Mouse (Mus musculus) midbrain, embryonic 10.5 days (tissue): ENCODE data around the gene Mob3b. TPM values are rescaled to one million over a fixed set of nuclear protein-coding genes. Genes with fewer than 3 reads are reported as not detected.
A peak's percentile ranks its signal among the peaks of the same experiment; 100 is the strongest.

Experiments used
- DNase-seq: peaks from one replicate; pipeline ENCODE4 v3.0.0-alpha.2; 2017; ENCODE audit warnings: low spot score
- H3K27ac ChIP-seq: fragments of 300-500 bp; sonication (generic); replicated peaks from 2 replicates; pipeline ENCODE4 v1.5.1; 2016; ENCODE audit warnings: mild to moderate bottlenecking
- H3K27me3 ChIP-seq: fragments of 300-500 bp; sonication (generic); 2 replicates; pipeline ENCODE4 v1.6.1; 2016; ENCODE audit warnings: low read depth, mild to moderate bottlenecking; ENCODE audit not compliant: poor library complexity, severe bottlenecking
- H3K36me3 ChIP-seq: fragments of 300-500 bp; sonication (generic); 2 replicates; pipeline ENCODE4 v1.6.1; 2016; ENCODE audit warnings: mild to moderate bottlenecking, moderate library complexity
- H3K4me1 ChIP-seq: fragments of 300-500 bp; sonication (generic); 2 replicates; pipeline ENCODE4 v1.6.1; 2016
- H3K4me3 ChIP-seq: fragments of 300-500 bp; sonication (generic); 2 replicates; pipeline ENCODE4 v1.5.1; 2016; ENCODE audit warnings: mild to moderate bottlenecking, moderate library complexity
- H3K9me3 ChIP-seq: fragments of 300-500 bp; sonication (generic); replicated peaks from 2 replicates; pipeline ENCODE4 v1.6.1; 2016; ENCODE audit warnings: mild to moderate bottlenecking
- WGBS: fragments of 180-500 bp; shearing (Covaris S2); methylation state at CpG from one replicate; pipeline ENCODE4 v1.1.7; 2016; 5-methylcytosine and 5-hydroxymethylcytosine counted together
- polyA plus RNA-seq: library from polyadenylated mRNA; unstranded; fragments of >200 nt; fragmentation: Nextera tagmentation; extraction: Ambion mirVana; gene quantifications from 2 replicates; pipeline ENCODE4 v1.2.1, GENCODE M21; 2016

The Mob3b gene
- polyA plus RNA-seq, 1 experiment from 2014 or later = 19.8 TPM

DNA sequence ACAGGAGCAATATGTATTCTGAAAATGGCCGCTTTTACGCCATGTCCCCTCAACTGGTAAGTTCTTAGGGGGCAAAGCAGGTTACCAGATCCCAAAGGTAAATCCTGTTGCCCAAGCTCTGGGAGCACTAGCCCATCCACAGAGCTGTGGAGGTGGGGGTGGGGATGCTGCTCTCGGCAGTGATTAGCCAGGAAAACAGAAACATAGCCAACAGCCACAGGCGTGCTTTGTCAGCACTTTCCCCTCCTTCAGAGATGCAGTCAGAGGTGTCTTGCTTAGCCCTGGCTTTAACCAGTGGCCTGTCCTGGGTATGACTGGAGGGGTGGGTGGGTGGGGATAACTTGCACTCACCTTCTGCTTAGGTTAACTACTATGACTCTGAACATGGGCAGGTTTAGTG lies 91.1 kb downstream of the Mob3b start:
- Histone ChIP-seq H3K4me3 (no peak overlapping the region), H3K4me1 (peaks cover 27% of the 10 kb centered on the region), H3K27ac (no peak overlapping the region), H3K36me3 (no peaks in the 10 kb centered on the region), H3K27me3 (no peaks in the 10 kb centered on the region), H3K9me3 (no peaks in the 10 kb centered on the region)
- no peak for DNase-seq
- 71% methylated on average over 4 of the region's 4 CpGs for WGBS

DNA sequence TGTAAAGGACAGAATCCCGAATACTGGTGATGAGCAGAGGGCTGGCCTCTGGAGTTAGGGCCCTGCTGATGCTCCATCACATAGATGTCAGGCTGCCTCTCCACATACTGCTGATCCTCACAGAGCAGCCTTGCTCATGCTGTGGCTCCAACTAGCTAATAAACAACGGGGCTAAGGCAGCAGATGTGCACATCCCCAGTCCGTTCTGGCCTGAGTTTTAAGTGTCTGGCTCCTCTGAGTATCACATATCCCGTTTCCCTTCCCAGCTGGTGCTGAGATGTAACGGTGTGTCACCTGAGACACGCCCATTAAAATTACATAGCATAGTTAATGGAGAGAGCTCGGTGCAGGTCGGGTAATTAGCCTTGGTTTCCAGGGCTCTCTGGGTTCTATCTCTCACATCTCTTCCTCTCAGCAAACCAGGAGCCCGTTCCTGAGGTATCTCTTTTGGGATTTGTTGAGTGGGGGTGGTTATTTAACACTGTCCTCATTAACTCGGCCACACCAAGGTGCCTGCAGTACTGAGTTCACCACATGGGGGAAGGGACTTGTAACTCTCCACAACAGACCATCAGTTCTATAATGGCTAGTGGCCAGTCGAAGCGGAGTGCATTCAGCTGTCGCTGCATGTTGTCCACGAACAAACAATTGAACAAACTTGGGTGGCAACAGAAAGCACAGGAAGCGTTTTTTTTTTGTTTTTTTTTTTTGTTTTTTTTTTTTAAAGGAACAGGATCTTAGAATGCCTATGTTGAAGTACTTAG lies 92.0 kb downstream of the Mob3b start:
- Histone ChIP-seq H3K4me1 (peaks cover 27% of the 10 kb centered on the region), H3K27me3 (no peaks in the 10 kb centered on the region), H3K9me3 (no peaks in the 10 kb centered on the region), H3K4me3 (no peak overlapping the region), H3K36me3 (no peaks in the 10 kb centered on the region), H3K27ac (no peak overlapping the region)
- WGBS = 60% methylated on average over 15 of the region's 15 CpGs
- DNase-seq = no peak

DNA sequence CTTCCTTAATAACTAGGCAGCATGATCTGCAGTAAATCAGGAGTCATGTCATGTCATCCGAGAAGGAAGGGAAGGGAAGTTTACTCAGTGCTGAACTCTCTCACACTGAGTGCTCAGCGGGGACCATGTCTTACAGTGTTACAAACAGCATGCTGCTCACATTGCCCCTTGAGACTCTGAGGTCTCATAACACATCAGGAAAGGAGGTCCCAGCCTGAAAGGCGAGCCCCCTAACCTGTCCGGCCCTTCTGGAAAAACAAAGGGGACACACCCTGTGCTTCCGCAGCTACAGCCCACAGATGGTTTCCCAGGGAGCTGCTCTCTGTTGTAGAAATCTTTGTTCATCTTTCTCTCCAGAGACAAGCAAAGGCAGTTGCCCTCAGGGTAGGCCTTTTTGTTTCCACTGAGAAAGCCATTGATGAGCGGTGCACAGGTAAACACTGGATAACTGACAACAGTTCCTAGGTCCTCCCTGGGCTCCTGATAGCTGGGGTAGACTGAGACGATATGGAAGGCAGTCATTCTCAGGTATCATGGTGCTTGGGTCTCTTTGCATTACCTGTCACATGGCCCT lies 94.1 kb downstream of the Mob3b start:
- Histone ChIP-seq H3K9me3 (no peaks in the 10 kb centered on the region), H3K4me1 (peaks cover 21% of the 10 kb centered on the region), H3K27ac (0 out of 2 replicates have a peak overlapping the region, but pooled peaks have one; percentile 33), H3K27me3 (no peaks in the 10 kb centered on the region), H3K4me3 (no peak overlapping the region), H3K36me3 (no peaks in the 10 kb centered on the region)
- no peak for DNase-seq
- 76% methylated on average over 7 of the region's 7 CpGs for WGBS

DNA sequence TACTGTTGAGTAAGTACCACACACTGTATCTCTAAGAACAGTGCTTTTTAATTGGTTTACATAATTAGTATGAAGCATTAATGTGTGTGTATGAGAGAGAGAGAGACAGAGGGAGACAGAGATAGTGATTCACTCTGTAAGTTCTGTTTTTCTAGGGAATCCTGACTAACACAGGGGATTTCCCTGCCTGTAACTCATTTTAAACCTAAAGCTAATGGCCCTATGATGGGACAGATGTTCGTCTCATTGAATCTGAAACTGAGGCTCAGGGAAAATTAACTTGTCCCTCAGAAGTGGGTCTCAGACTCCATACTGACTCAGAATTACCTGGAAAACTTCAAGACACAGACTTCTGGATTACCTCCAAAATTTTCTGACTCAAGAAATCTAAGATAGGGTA lies 96.3 kb downstream of the Mob3b start:
- Histone ChIP-seq H3K9me3 (no peaks in the 10 kb centered on the region), H3K4me1 (peaks cover 15% of the 10 kb centered on the region), H3K36me3 (0 out of 2 replicates have a peak, but pooled peaks cover 5% of the 10 kb centered on the region), H3K27ac (no peak overlapping the region), H3K27me3 (no peaks in the 10 kb centered on the region), H3K4me3 (no peak overlapping the region)
- DNase-seq = no peak
- WGBS = 86% methylated on average over 1 of the region's 1 CpGs

DNA sequence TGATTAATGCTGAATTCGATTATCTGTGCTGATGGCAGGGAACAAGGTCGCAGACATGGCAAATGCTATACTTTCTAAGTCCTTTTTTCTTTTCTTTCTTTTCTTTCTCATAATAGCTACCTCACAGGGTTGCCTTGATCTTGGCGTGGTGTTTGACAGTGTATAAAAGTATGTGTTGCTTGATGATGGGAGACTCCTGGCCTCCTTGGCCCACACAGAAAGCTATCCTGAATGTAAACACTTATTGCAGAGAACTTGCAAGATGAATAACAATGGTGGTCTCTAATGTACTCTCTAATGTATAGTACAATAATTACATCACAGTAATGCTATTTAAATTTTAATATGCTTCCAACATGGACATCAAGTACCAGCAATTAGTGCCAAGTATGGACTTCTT lies 96.9 kb downstream of the Mob3b start:
- peaks cover 10% of the 10 kb centered on the region for H3K4me1 ChIP-seq
- H3K36me3 ChIP-seq = 0 out of 2 replicates have a peak, but pooled peaks cover 5% of the 10 kb centered on the region
- no peak overlapping the region for H3K4me3 ChIP-seq
- WGBS = 84% methylated on average over 3 of the region's 3 CpGs
- H3K27ac ChIP-seq = no peak overlapping the region
- H3K27me3 ChIP-seq = no peaks in the 10 kb centered on the region
- DNase-seq = no peak
- no peaks in the 10 kb centered on the region for H3K9me3 ChIP-seq

DNA sequence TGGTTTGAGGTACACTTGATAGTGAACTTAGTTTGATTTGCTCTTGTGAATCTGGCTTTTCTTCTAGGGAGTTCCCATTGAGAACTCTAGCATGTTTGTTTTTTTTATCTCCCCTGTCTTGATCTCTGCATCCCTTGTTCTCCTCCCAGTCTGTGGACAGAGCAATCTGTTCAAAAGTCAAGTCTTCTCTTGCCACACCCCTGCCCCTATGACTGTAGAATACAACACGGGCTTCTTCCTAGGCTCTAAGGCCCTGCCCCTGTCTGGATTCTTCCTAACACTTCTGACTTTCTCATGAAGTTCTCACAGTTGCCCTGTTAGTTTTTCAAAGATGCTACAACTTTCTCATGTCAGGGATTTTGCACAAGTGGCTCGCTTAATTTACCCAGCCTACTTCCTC lies 102.9 kb downstream of the Mob3b start:
- Histone ChIP-seq H3K27me3 (no peaks in the 10 kb centered on the region), H3K36me3 (0 out of 2 replicates have a peak, but pooled peaks cover 5% of the 10 kb centered on the region), H3K4me3 (no peak overlapping the region), H3K27ac (no peak overlapping the region), H3K4me1 (peaks cover 12% of the 10 kb centered on the region), H3K9me3 (no peaks in the 10 kb centered on the region)
- 80% methylated on average over 2 of the region's 2 CpGs for WGBS
- DNase-seq = no peak

DNA sequence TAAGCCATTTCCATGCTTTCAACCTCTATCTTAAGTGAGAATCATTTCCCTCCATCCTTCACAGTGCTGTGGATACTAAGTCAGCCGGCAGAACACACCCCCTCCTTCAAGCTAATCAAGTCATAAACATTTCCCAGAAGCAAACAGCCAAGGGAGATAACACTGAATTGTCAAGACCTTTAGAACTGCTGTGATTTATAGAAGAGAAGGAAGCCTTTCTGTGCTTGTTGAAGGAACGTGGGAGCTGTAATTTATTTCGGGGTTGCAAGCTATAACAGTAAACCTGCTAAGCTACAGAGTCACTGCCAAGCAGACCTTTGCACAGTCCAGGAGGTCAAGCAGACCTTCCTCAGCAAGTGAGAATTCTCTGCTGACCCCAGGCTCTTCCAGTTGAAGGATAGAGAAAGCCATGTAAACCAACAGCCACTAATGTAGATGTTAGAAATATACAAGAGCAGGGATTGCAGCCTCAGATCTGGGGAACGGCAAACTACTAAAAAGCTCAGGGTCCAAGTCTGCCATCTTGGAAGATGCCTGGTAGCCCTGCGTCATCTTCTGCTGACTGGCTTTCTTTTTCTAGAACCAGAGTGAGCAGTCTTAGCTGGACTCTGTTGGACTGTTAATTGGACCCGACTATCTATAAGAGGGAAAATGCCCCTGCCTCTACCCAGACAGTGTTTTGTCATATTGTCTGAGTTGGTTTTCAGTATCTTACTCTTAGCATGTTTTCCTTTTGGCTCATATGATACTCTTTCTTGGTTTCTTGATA lies 104.9 kb downstream of the Mob3b start:
- H3K27ac ChIP-seq = no peak overlapping the region
- no peaks in the 10 kb centered on the region for H3K9me3 ChIP-seq
- H3K36me3 ChIP-seq = 0 out of 2 replicates have a peak, but pooled peaks cover 5% of the 10 kb centered on the region
- H3K27me3 ChIP-seq = no peaks in the 10 kb centered on the region
- WGBS = 90% methylated on average over 6 of the region's 6 CpGs
- no peak for DNase-seq
- H3K4me3 ChIP-seq = no peak overlapping the region
- H3K4me1 ChIP-seq = peaks cover 13% of the 10 kb centered on the region

DNA sequence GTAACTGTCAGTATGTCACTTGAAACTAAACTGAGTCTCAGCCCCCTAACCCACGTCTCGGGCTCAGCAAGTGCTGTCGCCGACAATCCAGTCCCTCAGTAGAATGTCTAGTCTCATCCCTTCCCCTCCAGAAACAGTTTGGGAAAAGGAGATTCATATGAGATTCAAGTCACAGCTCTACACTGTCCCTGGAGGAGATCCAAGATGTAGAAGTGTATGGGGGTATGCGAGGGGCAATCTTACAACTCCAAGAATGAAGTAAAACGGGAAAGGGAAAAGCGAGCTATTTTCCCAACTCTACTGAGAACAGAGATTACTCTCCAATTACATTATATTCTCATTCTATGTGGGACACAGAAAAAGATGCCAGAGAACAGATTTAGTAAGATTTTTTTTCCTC lies 106.1 kb downstream of the Mob3b start:
- no peak overlapping the region for H3K4me3 ChIP-seq
- peaks cover 13% of the 10 kb centered on the region for H3K4me1 ChIP-seq
- H3K36me3 ChIP-seq = no peaks in the 10 kb centered on the region
- H3K27me3 ChIP-seq = no peaks in the 10 kb centered on the region
- WGBS = 92% methylated on average over 7 of the region's 7 CpGs
- H3K27ac ChIP-seq = no peak overlapping the region
- no peaks in the 10 kb centered on the region for H3K9me3 ChIP-seq
- DNase-seq = no peak

DNA sequence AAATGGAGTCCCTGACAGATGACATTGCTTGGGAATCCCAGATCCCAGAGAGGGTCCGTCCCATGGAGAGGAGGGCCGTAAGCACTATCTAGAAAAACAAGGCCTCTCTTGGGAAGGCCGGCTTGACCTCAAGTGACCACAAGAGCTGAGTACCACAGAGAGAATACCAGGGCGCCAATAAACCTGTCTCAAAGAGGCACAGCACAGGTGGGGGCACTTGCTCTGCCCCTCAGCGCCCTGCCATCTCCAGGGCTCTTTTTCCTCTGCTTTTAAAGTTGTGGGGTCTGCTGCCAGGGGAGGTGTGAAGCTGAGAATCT lies 107.6 kb downstream of the Mob3b start:
- Histone ChIP-seq H3K4me1 (peaks cover 13% of the 10 kb centered on the region), H3K36me3 (no peaks in the 10 kb centered on the region), H3K4me3 (no peak overlapping the region), H3K27me3 (no peaks in the 10 kb centered on the region), H3K9me3 (no peaks in the 10 kb centered on the region), H3K27ac (no peak overlapping the region)
- 71% methylated on average over 5 of the region's 5 CpGs for WGBS
- DNase-seq = no peak

DNA sequence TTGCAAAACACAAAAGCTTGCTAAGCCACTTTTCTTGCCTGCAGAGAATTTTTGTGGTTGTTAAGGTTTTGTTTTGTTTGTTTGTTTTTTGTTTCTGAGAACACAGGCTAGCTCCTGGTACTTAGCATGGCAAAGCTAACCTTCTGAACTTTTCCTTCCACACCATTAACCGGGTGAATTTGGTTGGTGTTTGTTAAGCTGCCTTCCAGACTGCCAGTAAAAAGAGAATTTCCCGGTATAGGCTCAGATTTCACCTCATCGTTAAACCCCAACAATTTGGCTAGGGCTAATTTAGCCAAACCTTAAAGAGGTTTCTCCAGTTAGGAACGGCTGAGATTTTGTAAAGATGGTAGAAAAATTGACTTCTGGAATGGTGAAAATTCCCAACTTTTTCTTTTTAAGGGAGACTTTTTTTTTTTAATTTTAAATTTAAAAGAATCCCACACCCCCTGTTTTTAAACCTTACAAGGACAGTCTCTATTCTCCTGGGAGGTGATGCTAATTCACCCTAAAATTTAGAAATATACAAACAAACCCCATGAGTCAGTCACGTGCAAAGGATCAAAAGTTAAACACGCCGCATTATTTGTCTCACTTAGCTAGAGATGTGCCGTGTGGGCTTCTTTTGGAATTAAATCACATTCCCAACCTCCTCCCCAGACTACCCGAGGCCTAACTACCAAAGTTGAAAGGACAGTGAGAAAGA lies 108.1 kb downstream of the Mob3b start:
- H3K36me3 ChIP-seq = no peaks in the 10 kb centered on the region
- no peaks in the 10 kb centered on the region for H3K9me3 ChIP-seq
- WGBS = 56% methylated on average over 9 of the region's 9 CpGs
- H3K4me3 ChIP-seq = no peak overlapping the region
- no peaks in the 10 kb centered on the region for H3K27me3 ChIP-seq
- DNase-seq = no peak
- H3K27ac ChIP-seq = no peak overlapping the region
- H3K4me1 ChIP-seq = peaks cover 13% of the 10 kb centered on the region

DNA sequence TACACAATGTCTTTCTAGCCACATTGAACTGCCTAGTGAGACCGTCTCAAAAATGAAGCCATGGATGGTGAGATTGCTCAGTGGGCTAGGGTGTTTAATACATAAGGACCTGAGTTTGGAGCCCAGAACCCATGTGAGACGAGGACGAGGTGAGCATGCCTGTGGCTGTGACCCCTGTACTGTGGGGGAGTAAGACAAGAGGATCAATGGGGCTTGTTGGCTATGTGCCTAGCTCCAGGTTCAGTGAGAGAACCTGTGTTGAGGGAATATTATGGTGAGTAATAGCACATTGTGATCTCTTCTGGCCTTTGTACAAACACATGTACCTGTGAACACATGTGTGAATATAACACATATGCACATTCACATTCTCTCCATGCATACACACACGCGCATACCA lies 116.4 kb downstream of the Mob3b start:
- no peaks in the 10 kb centered on the region for H3K27me3 ChIP-seq
- H3K4me3 ChIP-seq = no peak overlapping the region
- WGBS = 96% methylated on average over 5 of the region's 5 CpGs
- no peaks in the 10 kb centered on the region for H3K9me3 ChIP-seq
- DNase-seq = no peak
- H3K4me1 ChIP-seq = no peaks in the 10 kb centered on the region
- 0 out of 2 replicates have a peak, but pooled peaks cover 4% of the 10 kb centered on the region for H3K36me3 ChIP-seq
- H3K27ac ChIP-seq = no peak overlapping the region

DNA sequence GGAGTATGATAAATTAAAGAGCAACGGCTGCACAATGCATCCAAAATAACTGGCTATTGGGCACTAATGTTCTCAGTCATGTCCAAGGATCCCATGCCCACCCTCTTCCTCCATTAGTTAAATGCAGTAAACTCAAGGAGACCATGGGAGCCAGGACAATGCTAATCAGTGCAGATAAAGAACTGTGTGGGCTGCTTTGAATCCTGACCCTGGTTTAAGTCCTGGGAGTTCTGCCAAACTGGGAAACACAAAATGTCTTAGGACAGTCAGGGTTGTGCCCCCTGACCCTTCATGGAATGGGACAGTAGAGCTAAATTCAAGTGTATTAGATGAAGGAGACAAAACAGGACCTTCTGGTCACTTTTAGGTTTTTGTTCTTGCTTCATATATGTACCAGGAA lies 117.0 kb downstream of the Mob3b start:
- 95% methylated on average over 1 of the region's 1 CpGs for WGBS
- Histone ChIP-seq H3K27me3 (no peaks in the 10 kb centered on the region), H3K4me1 (no peaks in the 10 kb centered on the region), H3K27ac (no peak overlapping the region), H3K4me3 (no peak overlapping the region), H3K36me3 (0 out of 2 replicates have a peak, but pooled peaks cover 4% of the 10 kb centered on the region), H3K9me3 (no peaks in the 10 kb centered on the region)
- no peak for DNase-seq
